Mouse (Mus musculus) CD8-positive naive resting alpha-beta T cell, adult 2 months (primary cell): ENCODE results near the gene Entpd6.

ENCODE experiments used
- DNase-seq, 2 experiments: peaks; one replicate each; pipeline ENCODE4 v3.0.0; 2022; ENCODE audit warnings: low read depth in 2 of 2, low spot score in 2 of 2

Gene Entpd6

GRCm38 (mm10) chr2:150748854-150749253 is at the start of gene Entpd6:
TSS of gene Entpd6 (plus strand) at chr2:150749042.
- peak; percentile 94 to 95 for DNase-seq

- DNase-seq = no peak
Observed at GRCm38 (mm10) chr2:150712167-150712674, 36.6 kb upstream of the Entpd6 start.

GRCm38 (mm10) chr2:150735756-150736576 is 12.9 kb upstream of the Entpd6 start:
- no peak for DNase-seq

GRCm38 (mm10) chr2:150737881-150738280 is 11.0 kb upstream of the Entpd6 start:
- no peak for DNase-seq

- DNase-seq = no peak
Observed at GRCm38 (mm10) chr2:150740145-150740841, 8.5 kb upstream of the Entpd6 start.

- no peak for DNase-seq
Observed at GRCm38 (mm10) chr2:150741405-150741804, 7.4 kb upstream of the Entpd6 start.

- DNase-seq = no peak
Observed at GRCm38 (mm10) chr2:150745016-150745415, 3.8 kb upstream of the Entpd6 start.

GRCm38 (mm10) chr2:150749283-150749682 is 441 bp downstream of the Entpd6 start:
- no peak for DNase-seq

- peak; percentile 30 to 38 for DNase-seq
Observed at GRCm38 (mm10) chr2:150750129-150750979, 1.5 kb downstream of the Entpd6 start.

GRCm38 (mm10) chr2:150755016-150755415 is 6.2 kb downstream of the Entpd6 start:
- DNase-seq = no peak

GRCm38 (mm10) chr2:150761476-150761875 is 12.6 kb downstream of the Entpd6 start:
- DNase-seq = no peak

- DNase-seq = no peak
Observed at GRCm38 (mm10) chr2:150765619-150766018, 16.8 kb downstream of the Entpd6 start.

GRCm38 (mm10) chr2:150766083-150766862 is 17.4 kb downstream of the Entpd6 start:
- no peak for DNase-seq

- no peak for DNase-seq
Observed at GRCm38 (mm10) chr2:150768678-150769077, 19.8 kb downstream of the Entpd6 start.

- no peak for DNase-seq
Observed at GRCm38 (mm10) chr2:150770747-150771146, 21.9 kb downstream of the Entpd6 start.

- no peak for DNase-seq
Observed at GRCm38 (mm10) chr2:150771169-150771568, 22.3 kb downstream of the Entpd6 start.

GRCm38 (mm10) chr2:150771996-150772395 is 23.2 kb downstream of the Entpd6 start:
- DNase-seq = no peak

- no peak for DNase-seq
Observed at GRCm38 (mm10) chr2:150772466-150773119, 23.8 kb downstream of the Entpd6 start.

GRCm38 (mm10) chr2:150782801-150783200 is 34.0 kb downstream of the Entpd6 start:
- DNase-seq = no peak
